Mouse (Mus musculus) small intestine, adult 10 weeks (tissue): ENCODE data around the gene E330021D16Rik. TPM values are rescaled to one million over a fixed set of nuclear protein-coding genes. Genes with fewer than 3 reads are reported as not detected.

ENCODE experiments used
- polyA plus RNA-seq: library from polyadenylated mRNA; stranded (reverse); fragments of 350-450 nt; fragmentation: Illumina TruSeq; extraction: RNeasy Lipid Tissue Mini Kit (QIAGEN cat#74804); gene quantifications from one replicate; pipeline ENCODE4 v1.2.3, GENCODE M21; 2014; ENCODE audit warnings: low replicate concordance

Gene E330021D16Rik
- not detected for polyA plus RNA-seq

DNA sequence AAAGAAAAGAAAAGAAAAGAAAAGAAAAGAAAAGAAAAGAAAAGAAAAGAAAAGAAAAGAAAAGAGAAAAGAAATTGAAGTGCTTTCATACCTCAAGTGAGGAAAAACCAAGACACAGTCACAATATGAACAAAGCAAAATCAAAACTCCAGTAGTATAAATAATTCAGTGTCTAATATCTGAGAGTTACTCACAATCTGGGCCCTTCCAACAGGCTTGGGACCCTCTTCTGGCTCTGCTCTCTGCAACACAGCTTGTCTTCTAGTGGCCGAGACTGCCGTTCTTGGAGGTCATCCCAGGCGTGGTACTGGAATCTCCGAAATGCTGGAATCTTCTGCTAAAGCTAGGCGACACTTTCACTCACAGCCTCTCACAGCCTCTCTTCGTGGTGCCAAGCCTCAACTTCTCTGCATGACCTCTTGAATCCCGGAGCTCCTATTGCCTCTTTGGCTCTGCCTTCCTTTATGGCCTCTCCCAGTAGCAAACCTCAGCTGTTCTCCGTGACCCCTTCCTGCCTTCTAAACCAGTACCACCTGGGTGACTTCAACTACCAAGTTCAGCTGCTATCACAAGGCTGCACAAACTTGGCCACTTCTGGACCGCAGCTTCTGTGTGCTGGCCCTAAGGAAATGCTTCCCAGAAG lies at the start of gene E330021D16Rik:
TSS of gene E330021D16Rik (minus strand) at position 437 of the 643 bp plus-strand sequence.

Other genes with a start within 250 kb of the E330021D16Rik start
- not detected for gene Grin2b, start 242.1 kb downstream of the E330021D16Rik start, polyA plus RNA-seq
- not detected for gene Gm8994, start 88.0 kb downstream of the E330021D16Rik start, polyA plus RNA-seq
- 35.7 TPM for gene Atf7ip, start 90.6 kb upstream of the E330021D16Rik start, polyA plus RNA-seq
- 122 TPM for gene Plbd1, start 246.4 kb upstream of the E330021D16Rik start, polyA plus RNA-seq